Mouse (Mus musculus) heart, embryonic 11.5 days (tissue): Measurements from ENCODE around the gene Senp1. TPM values are rescaled to one million over a fixed set of nuclear protein-coding genes. Genes with fewer than 3 reads are reported as not detected.

Experiments used
- ATAC-seq: fragments of 200-750 bp; cut with Nextera tagmentation; replicated peaks from 2 replicates; pipeline ENCODE4 v1.8.0; 2017; ENCODE audit warnings: moderate library complexity; ENCODE audit not compliant: insufficient number of reproducible peaks, low FRiP score, low TSS enrichment
- H3K27ac ChIP-seq: fragments of 300-500 bp; sonication (generic); 2 replicates; pipeline ENCODE4 v1.5.1; 2014; ENCODE audit warnings: mild to moderate bottlenecking, low read depth, low read length
- H3K27me3 ChIP-seq: fragments of 300-500 bp; sonication (generic); 2 replicates; pipeline ENCODE4 v1.6.1; 2014; ENCODE audit warnings: mild to moderate bottlenecking, low read length, mixed read lengths; ENCODE audit not compliant: control insufficient read depth, insufficient read depth
- H3K36me3 ChIP-seq: fragments of 300-500 bp; sonication (generic); 2 replicates; pipeline ENCODE4 v1.6.1; 2014; ENCODE audit warnings: mild to moderate bottlenecking, low read length, moderate library complexity, mixed read lengths; ENCODE audit not compliant: control insufficient read depth, insufficient read depth
- H3K4me1 ChIP-seq: fragments of 300-500 bp; sonication (generic); 2 replicates; pipeline ENCODE4 v1.6.1; 2014; ENCODE audit warnings: low read length; ENCODE audit not compliant: control insufficient read depth, insufficient read depth
- H3K4me2 ChIP-seq: fragments of 300-500 bp; sonication (generic); 2 replicates; pipeline ENCODE4 v1.6.1; 2014; ENCODE audit warnings: mild to moderate bottlenecking, moderate library complexity
- H3K4me3 ChIP-seq: fragments of 300-500 bp; sonication (generic); 2 replicates; pipeline ENCODE4 v1.5.1; 2014; ENCODE audit warnings: low read depth, low read length
- H3K9ac ChIP-seq: fragments of 300-500 bp; sonication (generic); 2 replicates; pipeline ENCODE4 v1.6.1; 2014; ENCODE audit warnings: mild to moderate bottlenecking, low read depth, low read length, moderate library complexity
- H3K9me3 ChIP-seq: fragments of 300-500 bp; sonication (generic); replicated peaks from 2 replicates; pipeline ENCODE4 v1.6.1; 2016; ENCODE audit warnings: low read length; ENCODE audit not compliant: control insufficient read depth
- WGBS: fragments of 180-500 bp; shearing (Covaris S2); extraction: QIAGEN DNeasy Blood & Tissue Kit; methylation state at CpG from one replicate; pipeline ENCODE4 v1.1.7; 2014; ENCODE audit not compliant: insufficient replicate concordance; 5-methylcytosine and 5-hydroxymethylcytosine counted together
- polyA plus RNA-seq: library from polyadenylated mRNA; unstranded; fragments of >200 nt; fragmentation: Nextera tagmentation; extraction: Ambion mirVana; gene quantifications from 2 replicates; pipeline ENCODE4 v1.2.1, GENCODE M21; 2014

Senp1 gene
- polyA plus RNA-seq, 1 experiment from 2014 or later, result 25.1 TPM

- Histone ChIP-seq H3K9ac (no peak overlapping the region), H3K4me2 (peak overlapping the region; percentile 16; the same call in 1 of the 2 replicates), H3K36me3 (no peaks in the 10 kb centered on the region), H3K9me3 (no peaks in the 10 kb centered on the region), H3K27ac (no peak overlapping the region), H3K27me3 (peaks cover 46% of the 10 kb centered on the region), H3K4me1 (peaks cover 36% of the 10 kb centered on the region), H3K4me3 (no peak overlapping the region)
- ATAC-seq, result no peak
- 21% methylated on average over 13 of the region's 13 CpGs for WGBS
Observed at GRCm38 (mm10) chr15:97999546-97999945, 94.0 kb downstream of the Senp1 start.

GRCm38 (mm10) chr15:97996716-97997256, 96.8 kb downstream of the Senp1 start:
- Histone ChIP-seq H3K27me3 (peaks cover 22% of the 10 kb centered on the region), H3K9me3 (no peaks in the 10 kb centered on the region), H3K4me3 (no peak overlapping the region), H3K36me3 (no peaks in the 10 kb centered on the region), H3K4me1 (peaks cover 31% of the 10 kb centered on the region), H3K27ac (no peak overlapping the region), H3K9ac (no peak overlapping the region), H3K4me2 (no peak overlapping the region)
- ATAC-seq, result no peak
- 79% methylated on average over 13 of the region's 13 CpGs for WGBS

GRCm38 (mm10) chr15:97992712-97993286, 100.7 kb downstream of the Senp1 start:
- peak; percentile 85 for ATAC-seq
- H3K9ac ChIP-seq, result peak overlapping the region; percentile 71
- no peaks in the 10 kb centered on the region for H3K9me3 ChIP-seq
- peaks cover 24% of the 10 kb centered on the region for H3K4me1 ChIP-seq
- H3K36me3 ChIP-seq, result peaks cover 2% of the 10 kb centered on the region; the same call in 1 of the 2 replicates
- H3K4me2 ChIP-seq, result peak overlapping the region; percentile 57
- H3K27ac ChIP-seq, result peak overlapping the region; percentile 80
- 8% methylated on average over 18 of the region's 18 CpGs for WGBS
- H3K27me3 ChIP-seq, result no peaks in the 10 kb centered on the region
- 0 out of 2 replicates have a peak overlapping the region, but pooled peaks have one; percentile 11 for H3K4me3 ChIP-seq

- WGBS, result 40% methylated on average over 13 of the region's 13 CpGs
- 0 out of 2 replicates have a peak, but pooled peaks have one; percentile 33 for ATAC-seq
- peak overlapping the region; percentile 71 for H3K9ac ChIP-seq
- H3K36me3 ChIP-seq, result peaks cover 2% of the 10 kb centered on the region; the same call in 1 of the 2 replicates
- H3K4me2 ChIP-seq, result peak overlapping the region; percentile 57; the same call in 1 of the 2 replicates
- no peaks in the 10 kb centered on the region for H3K9me3 ChIP-seq
- peaks cover 24% of the 10 kb centered on the region for H3K4me1 ChIP-seq
- no peak overlapping the region for H3K4me3 ChIP-seq
- no peaks in the 10 kb centered on the region for H3K27me3 ChIP-seq
- peak overlapping the region; percentile 80 for H3K27ac ChIP-seq
Observed at GRCm38 (mm10) chr15:97992027-97992711, 101.4 kb downstream of the Senp1 start.

GRCm38 (mm10) chr15:97991285-97991895, 102.2 kb downstream of the Senp1 start:
- WGBS, result 23% methylated on average over 12 of the region's 12 CpGs
- Histone ChIP-seq H3K4me1 (peaks cover 24% of the 10 kb centered on the region), H3K36me3 (peaks cover 5% of the 10 kb centered on the region; the same call in 1 of the 2 replicates), H3K4me3 (no peak overlapping the region), H3K27ac (peak overlapping the region; percentile 46; the same call in 1 of the 2 replicates), H3K9ac (no peak overlapping the region), H3K27me3 (no peaks in the 10 kb centered on the region), H3K9me3 (no peaks in the 10 kb centered on the region), H3K4me2 (no peak overlapping the region)
- ATAC-seq, result no peak

GRCm38 (mm10) chr15:97990721-97991120, 102.8 kb downstream of the Senp1 start:
- H3K4me2 ChIP-seq, result no peak overlapping the region
- no peak overlapping the region for H3K4me3 ChIP-seq
- H3K9me3 ChIP-seq, result no peaks in the 10 kb centered on the region
- no peaks in the 10 kb centered on the region for H3K27me3 ChIP-seq
- H3K27ac ChIP-seq, result peak overlapping the region; percentile 55; the same call in 1 of the 2 replicates
- 25% methylated on average over 4 of the region's 4 CpGs for WGBS
- H3K4me1 ChIP-seq, result peaks cover 24% of the 10 kb centered on the region
- H3K9ac ChIP-seq, result no peak overlapping the region
- ATAC-seq, result no peak
- peaks cover 5% of the 10 kb centered on the region; the same call in 1 of the 2 replicates for H3K36me3 ChIP-seq

GRCm38 (mm10) chr15:97990124-97990523, 103.4 kb downstream of the Senp1 start:
- H3K9ac ChIP-seq, result 0 out of 2 replicates have a peak overlapping the region, but pooled peaks have one; percentile 34
- peaks cover 5% of the 10 kb centered on the region; the same call in 1 of the 2 replicates for H3K36me3 ChIP-seq
- H3K27me3 ChIP-seq, result no peaks in the 10 kb centered on the region
- H3K4me3 ChIP-seq, result no peak overlapping the region
- H3K4me1 ChIP-seq, result peaks cover 24% of the 10 kb centered on the region
- H3K9me3 ChIP-seq, result no peaks in the 10 kb centered on the region
- no peak for ATAC-seq
- H3K4me2 ChIP-seq, result 0 out of 2 replicates have a peak overlapping the region, but pooled peaks have one; percentile 19
- peak overlapping the region; percentile 55; the same call in 1 of the 2 replicates for H3K27ac ChIP-seq
- 11% methylated on average over 6 of the region's 6 CpGs for WGBS

GRCm38 (mm10) chr15:97989544-97989943, 104.0 kb downstream of the Senp1 start:
- H3K9me3 ChIP-seq, result no peaks in the 10 kb centered on the region
- no peak overlapping the region for H3K4me2 ChIP-seq
- ATAC-seq, result no peak
- H3K4me1 ChIP-seq, result peaks cover 24% of the 10 kb centered on the region
- H3K36me3 ChIP-seq, result peaks cover 5% of the 10 kb centered on the region; the same call in 1 of the 2 replicates
- H3K9ac ChIP-seq, result no peak overlapping the region; the same call in 1 of the 2 replicates
- no peak overlapping the region for H3K4me3 ChIP-seq
- H3K27ac ChIP-seq, result peak overlapping the region; percentile 55
- no peaks in the 10 kb centered on the region for H3K27me3 ChIP-seq
- WGBS, result 35% methylated on average over 1 of the region's 1 CpGs
